Mouse (Mus musculus) thymus, postnatal 10 days (tissue): ENCODE measurements around the gene Nelfcd.
A peak's percentile ranks its signal among the peaks of the same experiment; 100 is the strongest.

Source experiments
- DNase-seq, 2 experiments: peaks; one replicate each; pipeline ENCODE4 v3.0.0; 2021; ENCODE audit warnings: low spot score in 2 of 2

The Nelfcd gene

DNA sequence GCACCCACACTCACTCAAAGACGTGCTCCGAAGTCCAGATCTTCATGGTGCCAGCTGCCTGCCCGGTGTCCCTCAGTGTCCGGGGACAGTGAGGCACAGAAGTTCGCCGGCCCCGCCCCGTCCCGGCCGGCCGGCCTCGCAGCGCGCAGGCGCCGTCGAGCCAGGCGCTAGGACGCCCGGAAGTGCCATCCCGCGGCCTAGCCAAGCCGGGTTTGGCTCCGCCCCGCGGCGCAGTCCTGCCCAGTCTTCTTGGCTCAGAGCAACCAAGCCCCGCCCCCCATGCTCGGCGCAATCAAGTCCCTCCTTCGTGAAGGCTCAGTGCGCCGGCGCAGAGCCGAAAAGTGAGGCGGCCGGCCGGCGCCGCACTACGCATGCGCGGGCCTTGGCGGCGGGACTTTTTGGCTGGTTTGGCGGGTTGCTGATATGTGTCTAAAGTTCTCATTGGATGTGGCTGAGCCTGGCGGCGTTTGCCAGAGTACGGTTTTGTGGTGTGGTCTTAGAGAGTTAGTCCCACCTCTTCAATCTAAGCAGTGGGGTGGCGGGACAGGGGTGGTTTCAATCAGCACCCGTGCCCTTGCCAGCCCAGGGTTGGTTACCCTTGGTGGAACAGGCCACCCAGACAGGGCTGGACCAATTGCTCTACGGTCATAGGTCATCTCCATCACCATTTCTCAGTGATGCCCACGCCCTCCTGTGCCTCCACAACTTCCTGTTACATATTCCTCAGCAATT, 57.4 kb downstream of the Nelfcd start, which contains the start of gene Prelid3b:
Prelid3b (minus strand) TSS at position 264 of the 732 bp plus-strand sequence.
- peak; percentile 98 to 99 for DNase-seq

DNA sequence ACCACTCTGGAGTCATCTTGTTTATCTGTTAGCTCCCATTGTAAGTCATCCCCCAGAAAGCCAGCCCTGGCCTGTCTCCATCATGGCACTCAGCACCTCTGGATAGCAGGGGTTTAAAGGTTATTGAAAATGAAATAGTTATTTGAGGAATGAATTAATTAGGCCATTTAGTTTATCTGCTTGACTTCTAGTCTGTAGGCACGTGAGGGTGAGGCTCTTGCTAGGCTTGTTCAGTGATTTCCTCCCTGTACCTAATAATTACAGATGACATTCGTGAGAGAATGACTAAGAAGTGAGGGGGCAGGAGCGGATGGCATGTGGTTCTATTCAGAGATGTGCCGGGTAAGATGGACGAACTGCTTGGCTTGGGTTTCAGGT, 57.9 kb downstream of the Nelfcd start:
- DNase-seq = peak in 1 of 2 experiments; percentile 13
